Comparison of ENCODE assay signal across 31 mouse cellular contexts in genomic region chr2:124637080-124637479, GRCm38 (mm10).
DNase-seq lines count a peak whose midpoint lies in the region; ATAC-seq and TF ChIP-seq lines count a peak whose summit lies in the region.
"Had no signal": no experiment of that assay in that cellular context is flagged by ENCODE, and none has a peak within 500 bp of the region (broad histone marks: within the 10 kb centered on the region; RNA-seq: fewer than 3 reads in every experiment).

No protein-coding gene starts in this region.

- in situ Hi-C loops in ES-E14 (cut with MboI; ENCODE audit: low sequenced_read_pairs in 2 of 2, unreplicated experiment in 2 of 2): no loop called here

- 0 out of 2 replicates have a peak overlapping the region, but pooled peaks have one; percentile 13 for H3K27ac ChIP-seq in hindbrain, embryonic 15.5 days (replicated peaks)
- H3K27ac ChIP-seq in hindbrain, embryonic 13.5 days: no peak overlapping the region
- H3K27ac ChIP-seq in ES-E14 (ENCODE audit: insufficient read depth, low read depth, low read length, poor library complexity, severe bottlenecking): no peak overlapping the region
- H3K27ac ChIP-seq: embryonic facial prominence, embryonic 10.5 days; embryonic facial prominence, embryonic 13.5 days; forebrain, embryonic 12.5 days; forebrain, embryonic 15.5 days; heart, adult 2 months; heart, embryonic 13.5 days; hindbrain, postnatal 0 days had no signal

- no peak overlapping the region for H3K4me3 ChIP-seq in hindbrain, embryonic 15.5 days
- H3K4me3 ChIP-seq in hindbrain, embryonic 13.5 days: no peak overlapping the region
- no peak overlapping the region for H3K4me3 ChIP-seq in ES-E14 (ENCODE audit: insufficient read depth in 1 of 2, low read depth in 1 of 2, low read length in 2 of 2, poor library complexity in 1 of 2, severe bottlenecking in 1 of 2)
- H3K4me3 ChIP-seq: embryonic facial prominence, embryonic 10.5 days; embryonic facial prominence, embryonic 13.5 days; erythroblast, embryonic 14.5 days; forebrain, embryonic 12.5 days; forebrain, embryonic 15.5 days; heart, adult 2 months; heart, embryonic 10.5 days; heart, embryonic 13.5 days had no signal

- peak; percentile 34 for DNase-seq in ES-E14 (ENCODE audit: low read depth, low spot score)
- peak; percentile 34 for DNase-seq in R1 (ENCODE audit: low read depth, low spot score)
- no peak for DNase-seq in layer of hippocampus, adult 11-12 months (ENCODE audit: low spot score)
- DNase-seq: adrenal gland, postnatal 10 days; adrenal gland, postnatal 36 days; cerebellum, adult 11 months; cerebellum, adult 2 months; cerebellum, adult 9-11 months; cerebellum, postnatal 36 days; embryo, embryonic 11 days; gastrocnemius, postnatal 14 days; heart, adult 2 months; heart, postnatal 14 days; heart, postnatal 4 days; kidney, adult 18-20 months; kidney, adult 9 months had no signal

- ATAC-seq in hindbrain, embryonic 15.5 days (ENCODE audit: low FRiP score, low read depth): no peak
- ATAC-seq in hindbrain, embryonic 13.5 days (ENCODE audit: low FRiP score): no peak
- ATAC-seq in cerebellum, adult (ENCODE audit: insufficient number of reproducible peaks, low FRiP score, low TSS enrichment): no peak
- ATAC-seq: activated CD4-positive, CD25-positive, alpha-beta regulatory T cell, adult 4 months; forebrain, embryonic 15.5 days; hindbrain, postnatal 0 days; inflammation-experienced regulatory T-cells, adult 6 months; intestine, embryonic 16.5 days; Patski had no signal

- H3K9ac ChIP-seq in hindbrain, embryonic 15.5 days: no peak overlapping the region
- no peak overlapping the region for H3K9ac ChIP-seq in hindbrain, embryonic 13.5 days
- H3K9ac ChIP-seq in ES-E14 (ENCODE audit: insufficient read depth, low read depth, low read length, poor library complexity, severe bottlenecking): no peak overlapping the region
- H3K9ac ChIP-seq: embryonic facial prominence, embryonic 13.5 days; forebrain, embryonic 12.5 days; forebrain, embryonic 15.5 days; heart, embryonic 13.5 days had no signal

- 59% methylated on average over 4 of the region's 4 CpGs for WGBS in hindbrain, embryonic 15.5 days
- 60% methylated on average over 4 of the region's 4 CpGs for WGBS in hindbrain, embryonic 13.5 days

- H3K4me2 ChIP-seq in hindbrain, embryonic 15.5 days: no peak overlapping the region
- no peak overlapping the region for H3K4me2 ChIP-seq in hindbrain, embryonic 13.5 days
- H3K4me2 ChIP-seq: embryonic facial prominence, embryonic 13.5 days; forebrain, embryonic 12.5 days; forebrain, embryonic 15.5 days; heart, embryonic 13.5 days had no signal

- peaks cover 52% of the 10 kb centered on the region for H3K4me1 ChIP-seq in hindbrain, embryonic 15.5 days (replicated peaks)
- H3K4me1 ChIP-seq in hindbrain, embryonic 13.5 days (replicated peaks): peaks cover 60% of the 10 kb centered on the region
- H3K4me1 ChIP-seq in ES-E14 (ENCODE audit: control insufficient read depth in 2 of 2, insufficient read depth in 2 of 2, low read length in 2 of 2, poor library complexity in 1 of 2): peaks cover 0 to 7% of the 10 kb centered on the region in 2 experiments; a peak in 1 of 4 replicates

- H3K36me3 ChIP-seq in hindbrain, embryonic 15.5 days: no peaks in the 10 kb centered on the region
- no peaks in the 10 kb centered on the region for H3K36me3 ChIP-seq in hindbrain, embryonic 13.5 days
- no peaks in the 10 kb centered on the region for H3K36me3 ChIP-seq in ES-E14 (ENCODE audit: control insufficient read depth, insufficient read depth, low read length, poor library complexity, severe bottlenecking)
- H3K36me3 ChIP-seq: embryonic facial prominence, embryonic 10.5 days; embryonic facial prominence, embryonic 13.5 days; forebrain, embryonic 12.5 days; forebrain, embryonic 15.5 days; heart, embryonic 10.5 days; heart, embryonic 13.5 days had no signal

- H3K27me3 ChIP-seq in hindbrain, embryonic 15.5 days: no peaks in the 10 kb centered on the region
- no peaks in the 10 kb centered on the region for H3K27me3 ChIP-seq in hindbrain, embryonic 13.5 days
- H3K27me3 ChIP-seq: embryonic facial prominence, embryonic 13.5 days; forebrain, embryonic 12.5 days; forebrain, embryonic 15.5 days; heart, embryonic 13.5 days; Patski had no signal

- H3K9me3 ChIP-seq in hindbrain, embryonic 15.5 days: no peaks in the 10 kb centered on the region
- H3K9me3 ChIP-seq in hindbrain, embryonic 13.5 days: no peaks in the 10 kb centered on the region
- no peaks in the 10 kb centered on the region for H3K9me3 ChIP-seq in ES-E14 (ENCODE audit: control insufficient read depth, insufficient read depth, low read depth, low read length)
- H3K9me3 ChIP-seq: embryonic facial prominence, embryonic 10.5 days; embryonic facial prominence, embryonic 13.5 days; forebrain, embryonic 12.5 days; forebrain, embryonic 15.5 days; heart, embryonic 10.5 days; heart, embryonic 13.5 days had no signal

TF ChIP-seq in ES-E14, 5 proteins besides CTCF, POLR2A, EP300 and RAD21:
- no peak for TF ChIP-seq HCFC1 (IDR thresholded peaks at IDR 0.05; ENCODE audit: borderline replicate concordance, insufficient read depth, low read length)
- no peak for TF ChIP-seq ZC3H11A (IDR thresholded peaks at IDR 0.05; ENCODE audit: borderline replicate concordance, low read depth, low read length)
- TF ChIP-seq ZNF384 (IDR thresholded peaks at IDR 0.05; ENCODE audit: low read depth, low read length): no peak
- no peak for TF ChIP-seq MAFK (IDR thresholded peaks at IDR 0.05; ENCODE audit: insufficient read depth, low read depth, low read length)
- no peak for TF ChIP-seq CHD2 (IDR thresholded peaks at IDR 0.05; ENCODE audit: low read depth, low read length)
